Mouse (Mus musculus): ENCODE measurements around the gene Dync2li1. TPM values are rescaled to one million over a fixed set of nuclear protein-coding genes. Genes with fewer than 3 reads are reported as not detected.

Dync2li1 gene
- polyA plus RNA-seq, 1 experiment from 2014 or later, result 33.3 TPM

- Histone ChIP-seq H3K27me3 (peaks cover 30% of the 10 kb centered on the region), H3K4me1 (peaks cover 9% of the 10 kb centered on the region), H3K4me3 (peak within 1 kb of the TSS; percentile 30), H3K9me3 (no peaks in the 10 kb centered on the region), H3K9ac (replicated peaks) (peak within 1 kb of the TSS; percentile 12; the same call in 1 of the 2 replicates), H3K27ac (replicated peaks) (no peak within 1 kb of the TSS), H3K4me2 (replicated peaks) (peak within 1 kb of the TSS; percentile 58), H3K36me3 (no peaks in the 10 kb centered on the region)
- under 1% methylated on average over 24 of the region's 24 CpGs for WGBS
- ATAC-seq (ENCODE audit: low FRiP score, low read depth), result peak; percentile 38; the same call in 1 of the 2 replicates
Measured at GRCm38 (mm10) chr17:84675951-84676366, 49.7 kb downstream of the Dync2li1 start, which contains the start of gene Abcg8. Gene Abcg8, plus strand, starts transcription at chr17:84676302.

GRCm38 (mm10) chr17:84677595-84677994 lies 51.3 kb downstream of the Dync2li1 start:
- H3K36me3 ChIP-seq, result no peaks in the 10 kb centered on the region
- peaks cover 30% of the 10 kb centered on the region for H3K27me3 ChIP-seq
- H3K4me3 ChIP-seq, result no peak overlapping the region
- H3K9me3 ChIP-seq, result no peaks in the 10 kb centered on the region
- H3K4me2 ChIP-seq (replicated peaks), result no peak overlapping the region
- no peak overlapping the region for H3K9ac ChIP-seq (replicated peaks)
- ATAC-seq (ENCODE audit: low FRiP score, low read depth), result no peak
- no peak overlapping the region for H3K27ac ChIP-seq (replicated peaks)
- H3K4me1 ChIP-seq, result peaks cover 9% of the 10 kb centered on the region
- 93% methylated on average over 11 of the region's 11 CpGs for WGBS

GRCm38 (mm10) chr17:84681670-84682069 lies 55.4 kb downstream of the Dync2li1 start:
- Histone ChIP-seq H3K4me2 (replicated peaks) (no peak overlapping the region), H3K27ac (replicated peaks) (no peak overlapping the region), H3K27me3 (peaks cover under 1% of the 10 kb centered on the region; the same call in 1 of the 2 replicates), H3K4me3 (no peak overlapping the region), H3K36me3 (no peaks in the 10 kb centered on the region), H3K9ac (replicated peaks) (no peak overlapping the region), H3K9me3 (no peaks in the 10 kb centered on the region), H3K4me1 (no peaks in the 10 kb centered on the region)
- 82% methylated on average over 3 of the region's 3 CpGs for WGBS
- ATAC-seq (ENCODE audit: low FRiP score, low read depth), result no peak

- WGBS, result 78% methylated on average over 18 of the region's 18 CpGs
- Histone ChIP-seq H3K4me2 (replicated peaks) (no peak within 1 kb of the TSS), H3K36me3 (no peaks in the 10 kb centered on the region), H3K27me3 (no peaks in the 10 kb centered on the region), H3K9me3 (no peaks in the 10 kb centered on the region), H3K9ac (replicated peaks) (no peak within 1 kb of the TSS), H3K27ac (replicated peaks) (no peak within 1 kb of the TSS), H3K4me3 (no peak within 1 kb of the TSS), H3K4me1 (no peaks in the 10 kb centered on the region)
- no peak for ATAC-seq (ENCODE audit: low FRiP score, low read depth)
Measured at GRCm38 (mm10) chr17:84682734-84683717, 56.7 kb downstream of the Dync2li1 start, which contains the start of gene Abcg5. Gene Abcg5, minus strand, starts transcription at chr17:84683011.

GRCm38 (mm10) chr17:84684284-84684683 lies 58.0 kb downstream of the Dync2li1 start:
- Histone ChIP-seq H3K27me3 (no peaks in the 10 kb centered on the region), H3K9ac (replicated peaks) (no peak overlapping the region), H3K36me3 (no peaks in the 10 kb centered on the region), H3K4me1 (no peaks in the 10 kb centered on the region), H3K4me3 (no peak overlapping the region), H3K9me3 (no peaks in the 10 kb centered on the region), H3K27ac (replicated peaks) (no peak overlapping the region), H3K4me2 (replicated peaks) (no peak overlapping the region)
- WGBS, result 56% methylated on average over 6 of the region's 6 CpGs
- ATAC-seq (ENCODE audit: low FRiP score, low read depth), result no peak

- ATAC-seq (ENCODE audit: low FRiP score, low read depth), result no peak
- Histone ChIP-seq H3K36me3 (no peaks in the 10 kb centered on the region), H3K9me3 (no peaks in the 10 kb centered on the region), H3K4me3 (no peak overlapping the region), H3K27me3 (no peaks in the 10 kb centered on the region), H3K27ac (replicated peaks) (no peak overlapping the region), H3K4me1 (no peaks in the 10 kb centered on the region), H3K4me2 (replicated peaks) (no peak overlapping the region), H3K9ac (replicated peaks) (no peak overlapping the region)
- WGBS, result 83% methylated on average over 4 of the region's 4 CpGs
Measured at GRCm38 (mm10) chr17:84685286-84685685, 59.0 kb downstream of the Dync2li1 start.

- H3K36me3 ChIP-seq, result no peaks in the 10 kb centered on the region
- H3K4me2 ChIP-seq (replicated peaks), result no peak overlapping the region
- H3K4me1 ChIP-seq, result no peaks in the 10 kb centered on the region
- no peak overlapping the region for H3K4me3 ChIP-seq
- H3K9ac ChIP-seq (replicated peaks), result no peak overlapping the region
- no peaks in the 10 kb centered on the region for H3K9me3 ChIP-seq
- ATAC-seq (ENCODE audit: low FRiP score, low read depth), result no peak
- WGBS, result 72% methylated on average over 5 of the region's 5 CpGs
- H3K27me3 ChIP-seq, result no peaks in the 10 kb centered on the region
- no peak overlapping the region for H3K27ac ChIP-seq (replicated peaks)
Measured at GRCm38 (mm10) chr17:84687994-84688393, 61.7 kb downstream of the Dync2li1 start.

- no peak for ATAC-seq (ENCODE audit: low FRiP score, low read depth)
- no peak overlapping the region for H3K27ac ChIP-seq (replicated peaks)
Measured at GRCm38 (mm10) chr17:84688834-84689233, 62.5 kb downstream of the Dync2li1 start.

GRCm38 (mm10) chr17:84689316-84689715 lies 63.0 kb downstream of the Dync2li1 start:
- ATAC-seq (ENCODE audit: low FRiP score, low read depth), result no peak
- Histone ChIP-seq H3K4me3 (no peak overlapping the region), H3K9ac (replicated peaks) (no peak overlapping the region), H3K36me3 (no peaks in the 10 kb centered on the region), H3K9me3 (no peaks in the 10 kb centered on the region), H3K27ac (replicated peaks) (no peak overlapping the region), H3K27me3 (no peaks in the 10 kb centered on the region), H3K4me1 (no peaks in the 10 kb centered on the region), H3K4me2 (replicated peaks) (no peak overlapping the region)
- 87% methylated on average over 5 of the region's 5 CpGs for WGBS

More at GRCm38 (mm10) chr17:84688834-84689233, 62.5 kb downstream of the Dync2li1 start:
- H3K4me3 ChIP-seq, result no peak overlapping the region
- H3K36me3 ChIP-seq, result no peaks in the 10 kb centered on the region
- H3K4me1 ChIP-seq, result no peaks in the 10 kb centered on the region
- H3K9me3 ChIP-seq, result no peaks in the 10 kb centered on the region
- no peak overlapping the region for H3K4me2 ChIP-seq (replicated peaks)
- no peaks in the 10 kb centered on the region for H3K27me3 ChIP-seq
- WGBS, result 88% methylated on average over 11 of the region's 11 CpGs
- H3K9ac ChIP-seq (replicated peaks), result no peak overlapping the region

- Histone ChIP-seq H3K4me2 (replicated peaks) (no peak overlapping the region), H3K27ac (replicated peaks) (no peak overlapping the region), H3K4me3 (no peak overlapping the region), H3K4me1 (no peaks in the 10 kb centered on the region), H3K9me3 (no peaks in the 10 kb centered on the region), H3K36me3 (no peaks in the 10 kb centered on the region), H3K27me3 (no peaks in the 10 kb centered on the region), H3K9ac (replicated peaks) (no peak overlapping the region)
- no peak for ATAC-seq (ENCODE audit: low FRiP score, low read depth)
- WGBS, result 87% methylated on average over 5 of the region's 5 CpGs
Measured at GRCm38 (mm10) chr17:84690111-84690510, 63.8 kb downstream of the Dync2li1 start.

- 85% methylated on average over 2 of the region's 2 CpGs for WGBS
- H3K36me3 ChIP-seq, result no peaks in the 10 kb centered on the region
- no peak overlapping the region for H3K4me3 ChIP-seq
- no peak overlapping the region for H3K9ac ChIP-seq (replicated peaks)
- H3K4me1 ChIP-seq, result no peaks in the 10 kb centered on the region
- H3K9me3 ChIP-seq, result no peaks in the 10 kb centered on the region
- peaks cover 6% of the 10 kb centered on the region; the same call in 1 of the 2 replicates for H3K27me3 ChIP-seq
- no peak overlapping the region for H3K27ac ChIP-seq (replicated peaks)
- H3K4me2 ChIP-seq (replicated peaks), result no peak overlapping the region
- ATAC-seq (ENCODE audit: low FRiP score, low read depth), result no peak
Measured at GRCm38 (mm10) chr17:84693741-84694140, 67.4 kb downstream of the Dync2li1 start.

- WGBS, result 76% methylated on average over 6 of the region's 6 CpGs
- H3K9ac ChIP-seq (replicated peaks), result no peak overlapping the region
- ATAC-seq (ENCODE audit: low FRiP score, low read depth), result no peak
Measured at GRCm38 (mm10) chr17:84696537-84696936, 70.2 kb downstream of the Dync2li1 start.

More at GRCm38 (mm10) chr17:84696537-84696936, 70.2 kb downstream of the Dync2li1 start:
- Histone ChIP-seq H3K9me3 (no peaks in the 10 kb centered on the region), H3K27ac (replicated peaks) (no peak overlapping the region), H3K4me3 (no peak overlapping the region), H3K36me3 (no peaks in the 10 kb centered on the region), H3K27me3 (peaks cover 11% of the 10 kb centered on the region), H3K4me1 (peaks cover 4% of the 10 kb centered on the region; the same call in 1 of the 2 replicates), H3K4me2 (replicated peaks) (no peak overlapping the region)
